Mouse (Mus musculus) stomach, embryonic 15.5 days (tissue): Measurements from ENCODE around the gene Oprd1. TPM values are rescaled to one million over a fixed set of nuclear protein-coding genes. Genes with fewer than 3 reads are reported as not detected.

Source experiments
- ATAC-seq: fragments of 200-750 bp; cut with Nextera tagmentation; 2 replicates; pipeline ENCODE4 v1.8.0; 2017; ENCODE audit warnings: low read depth, moderate number of reproducible peaks, moderate TSS enrichment; ENCODE audit not compliant: insufficient read depth, low FRiP score
- H3K27ac ChIP-seq: fragments of 300-500 bp; sonication (generic); 2 replicates; pipeline ENCODE4 v1.5.1; 2015; ENCODE audit warnings: mild to moderate bottlenecking, inconsistent platforms
- H3K27me3 ChIP-seq: fragments of 300-500 bp; sonication (generic); replicated peaks from 2 replicates; pipeline ENCODE4 v1.6.1; 2015; ENCODE audit warnings: inconsistent platforms
- H3K36me3 ChIP-seq: fragments of 300-500 bp; sonication (generic); 2 replicates; pipeline ENCODE4 v1.6.1; 2015; ENCODE audit warnings: inconsistent platforms
- H3K4me1 ChIP-seq: fragments of 300-500 bp; sonication (generic); 2 replicates; pipeline ENCODE4 v1.6.1; 2015; ENCODE audit warnings: inconsistent platforms
- H3K4me2 ChIP-seq: fragments of 300-500 bp; sonication (generic); 2 replicates; pipeline ENCODE4 v1.6.1; 2015; ENCODE audit warnings: mild to moderate bottlenecking, inconsistent platforms
- H3K4me3 ChIP-seq: fragments of 300-500 bp; sonication (generic); replicated peaks from 2 replicates; pipeline ENCODE4 v1.5.1; 2015; ENCODE audit warnings: inconsistent platforms
- H3K9ac ChIP-seq: fragments of 300-500 bp; sonication (generic); 2 replicates; pipeline ENCODE4 v1.6.1; 2015; ENCODE audit warnings: inconsistent platforms
- H3K9me3 ChIP-seq: fragments of 300-500 bp; sonication (generic); 2 replicates; pipeline ENCODE4 v1.6.1; 2016; ENCODE audit warnings: inconsistent platforms
- WGBS: fragments of 180-500 bp; shearing (Covaris S2); methylation state at CpG from one replicate; pipeline ENCODE4 v1.1.7; 2015; 5-methylcytosine and 5-hydroxymethylcytosine counted together
- polyA plus RNA-seq: library from polyadenylated mRNA; unstranded; fragments of >200 nt; fragmentation: Nextera tagmentation; extraction: Ambion mirVana; gene quantifications from 2 replicates; pipeline ENCODE4 v1.2.1, GENCODE M21; 2015

The Oprd1 gene
- 0.27 and 0.30 TPM in 2 replicates for polyA plus RNA-seq

GRCm38 (mm10) chr4:132144080-132144841, at the start of gene Oprd1:
Oprd1 (minus strand) TSS chr4:132144486.
- ATAC-seq, result peak; percentile 53; the same call in 1 of the 2 replicates
- Histone ChIP-seq H3K27ac (no peak within 1 kb of the TSS), H3K4me3 (peak within 1 kb of the TSS; percentile 45), H3K27me3 (peaks cover 32% of the 10 kb centered on the region), H3K9me3 (no peaks in the 10 kb centered on the region), H3K36me3 (no peaks in the 10 kb centered on the region), H3K9ac (0 out of 2 replicates have a peak within 1 kb of the TSS, but pooled peaks have one; percentile 4), H3K4me1 (peaks cover 7% of the 10 kb centered on the region; the same call in 1 of the 2 replicates), H3K4me2 (peak within 1 kb of the TSS; percentile 91)
- under 1% methylated on average over 89 of the region's 89 CpGs for WGBS

- ATAC-seq, result no peak
- Histone ChIP-seq H3K4me3 (no peak overlapping the region), H3K27me3 (no peaks in the 10 kb centered on the region), H3K4me2 (no peak overlapping the region), H3K27ac (no peak overlapping the region), H3K9me3 (no peaks in the 10 kb centered on the region), H3K9ac (no peak overlapping the region), H3K36me3 (peaks cover 13% of the 10 kb centered on the region), H3K4me1 (no peaks in the 10 kb centered on the region)
- WGBS, result 76% methylated on average over 2 of the region's 2 CpGs
Observed at GRCm38 (mm10) chr4:132187826-132188401, 43.6 kb upstream of the Oprd1 start.

GRCm38 (mm10) chr4:132183162-132183561, 38.9 kb upstream of the Oprd1 start:
- H3K4me1 ChIP-seq, result no peaks in the 10 kb centered on the region

GRCm38 (mm10) chr4:132181721-132182658, 37.7 kb upstream of the Oprd1 start:
- H3K9ac ChIP-seq, result no peak overlapping the region

More at GRCm38 (mm10) chr4:132183162-132183561, 38.9 kb upstream of the Oprd1 start:
- peaks cover 13% of the 10 kb centered on the region for H3K36me3 ChIP-seq
- H3K27me3 ChIP-seq, result no peaks in the 10 kb centered on the region
- H3K4me3 ChIP-seq, result no peak overlapping the region
- H3K9ac ChIP-seq, result no peak overlapping the region
- ATAC-seq, result no peak
- no peak overlapping the region for H3K27ac ChIP-seq
- H3K4me2 ChIP-seq, result no peak overlapping the region
- WGBS, result 91% methylated on average over 3 of the region's 3 CpGs
- H3K9me3 ChIP-seq, result no peaks in the 10 kb centered on the region

GRCm38 (mm10) chr4:132180710-132181109, 36.4 kb upstream of the Oprd1 start:
- H3K4me2 ChIP-seq, result no peak overlapping the region

More at GRCm38 (mm10) chr4:132181721-132182658, 37.7 kb upstream of the Oprd1 start:
- no peak for ATAC-seq
- no peaks in the 10 kb centered on the region for H3K9me3 ChIP-seq
- H3K27me3 ChIP-seq, result no peaks in the 10 kb centered on the region
- H3K27ac ChIP-seq, result no peak overlapping the region
- H3K4me2 ChIP-seq, result no peak overlapping the region
- no peak overlapping the region for H3K4me3 ChIP-seq
- no peaks in the 10 kb centered on the region for H3K4me1 ChIP-seq
- H3K36me3 ChIP-seq, result peaks cover 13% of the 10 kb centered on the region
- WGBS, result 50% methylated on average over 22 of the region's 22 CpGs

GRCm38 (mm10) chr4:132178630-132179059, 34.4 kb upstream of the Oprd1 start:
- no peak overlapping the region for H3K27ac ChIP-seq
- H3K27me3 ChIP-seq, result no peaks in the 10 kb centered on the region
- ATAC-seq, result peak; percentile 73; the same call in 1 of the 2 replicates
- H3K4me3 ChIP-seq, result no peak overlapping the region
- no peaks in the 10 kb centered on the region for H3K9me3 ChIP-seq
- no peak overlapping the region for H3K9ac ChIP-seq
- 12% methylated on average over 10 of the region's 10 CpGs for WGBS
- H3K36me3 ChIP-seq, result no peaks in the 10 kb centered on the region
- H3K4me1 ChIP-seq, result no peaks in the 10 kb centered on the region
- H3K4me2 ChIP-seq, result no peak overlapping the region

More at GRCm38 (mm10) chr4:132180710-132181109, 36.4 kb upstream of the Oprd1 start:
- no peak for ATAC-seq
- Histone ChIP-seq H3K36me3 (peaks cover 11% of the 10 kb centered on the region), H3K9ac (no peak overlapping the region), H3K4me3 (no peak overlapping the region), H3K4me1 (no peaks in the 10 kb centered on the region), H3K27ac (no peak overlapping the region), H3K9me3 (no peaks in the 10 kb centered on the region), H3K27me3 (no peaks in the 10 kb centered on the region)
- 65% methylated on average over 9 of the region's 9 CpGs for WGBS

- no peaks in the 10 kb centered on the region for H3K4me1 ChIP-seq
- WGBS, result 52% methylated on average over 10 of the region's 10 CpGs
- H3K36me3 ChIP-seq, result no peaks in the 10 kb centered on the region
- no peak overlapping the region for H3K27ac ChIP-seq
- no peaks in the 10 kb centered on the region for H3K27me3 ChIP-seq
- H3K4me3 ChIP-seq, result no peak overlapping the region
- ATAC-seq, result no peak
- H3K4me2 ChIP-seq, result no peak overlapping the region
- no peaks in the 10 kb centered on the region for H3K9me3 ChIP-seq
- H3K9ac ChIP-seq, result no peak overlapping the region
Observed at GRCm38 (mm10) chr4:132176474-132176873, 32.2 kb upstream of the Oprd1 start.

GRCm38 (mm10) chr4:132170891-132171290, 26.6 kb upstream of the Oprd1 start:
- Histone ChIP-seq H3K27ac (no peak overlapping the region), H3K4me1 (peaks cover 3% of the 10 kb centered on the region; the same call in 1 of the 2 replicates), H3K9ac (no peak overlapping the region), H3K27me3 (no peaks in the 10 kb centered on the region), H3K4me2 (no peak overlapping the region), H3K4me3 (no peak overlapping the region), H3K9me3 (no peaks in the 10 kb centered on the region), H3K36me3 (no peaks in the 10 kb centered on the region)
- WGBS, result 45% methylated on average over 7 of the region's 7 CpGs
- no peak for ATAC-seq

- no peak for ATAC-seq
- Histone ChIP-seq H3K4me3 (no peak overlapping the region), H3K9me3 (no peaks in the 10 kb centered on the region), H3K27ac (no peak overlapping the region), H3K9ac (no peak overlapping the region), H3K27me3 (no peaks in the 10 kb centered on the region), H3K4me1 (peaks cover 3% of the 10 kb centered on the region; the same call in 1 of the 2 replicates), H3K4me2 (no peak overlapping the region), H3K36me3 (no peaks in the 10 kb centered on the region)
- 86% methylated on average over 5 of the region's 5 CpGs for WGBS
Observed at GRCm38 (mm10) chr4:132169761-132170160, 25.5 kb upstream of the Oprd1 start.

- WGBS, result 82% methylated on average over 3 of the region's 3 CpGs
- H3K4me2 ChIP-seq, result no peak overlapping the region
- H3K4me1 ChIP-seq, result peaks cover 3% of the 10 kb centered on the region; the same call in 1 of the 2 replicates
- H3K9me3 ChIP-seq, result no peaks in the 10 kb centered on the region
- H3K27ac ChIP-seq, result no peak overlapping the region
- H3K9ac ChIP-seq, result no peak overlapping the region
- no peak for ATAC-seq
- no peaks in the 10 kb centered on the region for H3K36me3 ChIP-seq
- H3K27me3 ChIP-seq, result no peaks in the 10 kb centered on the region
- H3K4me3 ChIP-seq, result no peak overlapping the region
Observed at GRCm38 (mm10) chr4:132169271-132169670, 25.0 kb upstream of the Oprd1 start.

- H3K4me1 ChIP-seq, result peaks cover 3% of the 10 kb centered on the region; the same call in 1 of the 2 replicates
- WGBS, result 88% methylated on average over 3 of the region's 3 CpGs
- no peak overlapping the region for H3K4me3 ChIP-seq
- no peak for ATAC-seq
- no peak overlapping the region for H3K4me2 ChIP-seq
- no peaks in the 10 kb centered on the region for H3K27me3 ChIP-seq
- H3K36me3 ChIP-seq, result no peaks in the 10 kb centered on the region
- H3K9me3 ChIP-seq, result no peaks in the 10 kb centered on the region
- H3K9ac ChIP-seq, result no peak overlapping the region
- H3K27ac ChIP-seq, result no peak overlapping the region
Observed at GRCm38 (mm10) chr4:132167436-132167835, 23.1 kb upstream of the Oprd1 start.
